Mouse (Mus musculus): ENCODE data around the gene Aimp2.

Aimp2 gene

DNA sequence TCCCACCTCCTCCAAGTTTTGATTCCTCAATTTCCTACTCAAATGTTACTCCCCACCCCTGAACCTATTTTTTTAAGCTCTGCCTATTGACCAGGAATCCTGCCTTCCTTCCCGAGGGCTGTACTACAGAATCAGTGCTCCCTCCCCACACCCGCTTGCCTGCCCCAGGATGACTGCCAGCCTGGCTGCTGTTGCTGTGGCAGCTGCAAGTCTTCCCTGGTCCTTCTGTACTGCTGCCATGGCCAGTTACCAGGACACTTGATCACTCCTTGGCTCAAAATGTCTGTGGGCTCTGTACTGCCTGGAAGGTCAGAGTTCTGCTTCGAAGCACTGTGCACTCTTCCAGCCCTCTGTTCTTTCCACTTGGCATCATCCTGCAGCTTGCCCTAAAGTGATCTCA lies 7.5 kb downstream of the Aimp2 start:
- DNase-seq (ENCODE audit: low spot score): peak; percentile 22

DNA sequence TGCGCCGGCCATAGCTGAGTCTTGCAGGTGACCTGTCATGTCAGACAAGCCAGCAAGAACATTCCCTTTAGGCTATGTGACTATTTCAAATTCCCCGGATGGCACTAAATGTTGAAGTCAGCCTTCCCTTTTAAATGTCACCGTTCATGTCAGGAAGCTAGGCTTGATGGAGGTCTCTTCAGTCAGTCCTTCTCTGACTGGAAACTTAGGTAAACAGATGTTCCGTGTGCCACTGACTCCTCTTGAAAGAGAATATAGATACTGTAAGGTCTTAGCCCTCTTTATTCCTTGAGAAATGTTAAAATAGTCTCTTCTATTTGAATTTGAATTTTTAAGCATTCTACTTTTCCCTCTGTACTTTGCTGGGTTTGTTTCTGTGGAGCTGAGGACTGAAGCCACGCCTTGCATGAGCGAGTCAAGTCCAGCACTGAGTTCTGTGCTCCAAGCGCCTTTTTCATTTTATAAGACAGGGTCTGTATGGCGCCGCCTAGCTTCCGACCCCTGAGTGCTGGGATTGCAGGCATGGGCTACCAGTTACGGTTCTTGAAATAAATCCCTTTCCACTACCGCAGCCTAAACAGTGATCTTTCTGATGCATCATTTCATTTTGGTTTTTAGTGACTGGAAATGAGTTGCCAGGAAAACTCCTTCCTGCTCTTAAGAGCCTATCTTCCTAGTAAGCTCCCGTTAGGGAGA lies 11.9 kb downstream of the Aimp2 start, which contains the start of gene Ankrd61:
Ankrd61 (minus strand) TSS at position 51 of the 696 bp plus-strand sequence.
- DNase-seq (ENCODE audit: low spot score): no peak

DNA sequence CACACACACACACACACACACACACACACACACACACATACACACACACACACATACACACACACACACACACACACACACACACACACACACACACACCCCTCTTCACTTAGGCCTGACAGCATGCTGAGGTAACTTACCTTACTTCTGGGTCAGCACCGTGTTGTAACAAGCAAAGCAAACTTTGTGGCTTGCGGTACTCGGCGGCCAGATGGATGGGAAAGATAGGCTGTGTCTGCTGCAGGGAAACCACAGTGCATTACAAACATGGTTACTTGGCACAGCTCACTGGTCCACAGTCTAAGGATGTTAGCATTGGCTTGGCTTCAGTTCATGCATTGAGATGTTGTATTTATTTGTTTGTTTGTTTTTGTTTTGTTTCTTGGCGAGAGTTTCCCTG lies 16.3 kb downstream of the Aimp2 start:
- peak; percentile 71 for DNase-seq (ENCODE audit: low spot score)

DNA sequence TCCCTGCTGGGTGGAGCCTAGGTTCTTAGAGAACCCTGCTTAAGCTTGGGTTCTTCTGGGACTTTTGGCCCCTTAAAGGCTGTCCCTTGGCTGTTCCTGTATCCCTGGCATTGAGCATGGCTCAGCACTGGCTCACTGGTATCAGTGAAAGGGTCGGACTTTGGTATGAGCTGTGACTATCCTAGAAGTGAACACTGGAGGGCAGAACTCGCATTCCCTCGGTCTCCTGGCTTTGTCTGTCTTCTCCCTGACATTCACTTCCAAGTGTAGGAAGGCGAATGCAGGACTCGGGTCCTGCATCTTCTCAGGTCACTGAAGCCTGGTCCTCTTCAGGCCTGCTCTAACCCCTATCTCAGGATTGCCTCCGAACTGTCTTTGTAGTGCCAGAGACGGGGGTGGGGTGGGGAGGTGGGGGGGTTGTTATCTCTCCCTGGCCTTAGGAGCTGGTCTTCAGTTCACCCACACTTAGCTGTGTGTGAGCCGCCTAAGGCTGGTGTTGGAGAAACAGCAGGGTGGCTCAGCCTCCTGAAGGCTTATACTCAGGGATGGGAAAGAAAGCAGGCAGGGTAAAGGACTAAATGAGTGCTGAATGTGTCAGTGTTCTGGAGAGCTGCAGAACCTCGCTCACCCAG lies 17.3 kb downstream of the Aimp2 start:
- no peak for DNase-seq (ENCODE audit: low spot score)

DNA sequence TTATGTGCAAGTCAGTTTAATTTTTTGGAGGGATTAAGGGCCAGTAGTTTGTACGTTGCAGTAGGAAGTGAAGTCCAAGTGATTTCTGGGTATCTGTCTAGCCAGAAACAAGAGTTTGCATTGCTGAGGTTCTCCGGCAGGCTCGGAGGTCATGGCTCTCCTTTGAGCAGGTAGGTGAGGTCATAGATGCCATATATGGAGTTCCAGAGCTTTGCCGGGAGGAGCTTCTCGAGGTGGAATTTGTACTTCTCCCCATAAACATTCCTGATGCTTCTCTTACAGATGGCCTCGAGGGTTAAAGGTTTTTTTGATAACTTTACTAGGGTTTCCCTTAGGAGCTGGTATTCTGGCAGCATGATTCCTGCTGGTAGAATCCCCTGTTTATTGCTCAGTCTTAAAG lies 18.9 kb downstream of the Aimp2 start:
- DNase-seq (ENCODE audit: low spot score): no peak

DNA sequence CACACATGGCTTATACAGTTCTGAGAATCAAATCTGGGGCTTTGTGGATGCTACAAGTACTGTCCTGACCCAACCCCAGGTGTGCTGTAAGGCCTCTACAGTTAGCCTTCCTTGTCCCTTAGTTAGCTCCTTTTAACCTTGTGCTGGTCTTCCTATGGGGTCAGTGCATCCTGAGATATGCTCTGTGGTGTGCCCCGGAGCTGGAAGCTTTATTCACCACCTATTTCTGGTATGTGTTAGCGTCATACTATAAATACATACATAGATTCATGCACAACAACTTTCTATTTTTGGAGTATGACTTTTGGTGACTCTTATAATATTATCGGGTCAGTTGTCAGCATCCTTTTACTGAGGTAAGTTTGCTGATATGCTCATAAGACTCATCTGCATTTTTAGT lies 24.4 kb downstream of the Aimp2 start:
- no peak for DNase-seq (ENCODE audit: low spot score)

DNA sequence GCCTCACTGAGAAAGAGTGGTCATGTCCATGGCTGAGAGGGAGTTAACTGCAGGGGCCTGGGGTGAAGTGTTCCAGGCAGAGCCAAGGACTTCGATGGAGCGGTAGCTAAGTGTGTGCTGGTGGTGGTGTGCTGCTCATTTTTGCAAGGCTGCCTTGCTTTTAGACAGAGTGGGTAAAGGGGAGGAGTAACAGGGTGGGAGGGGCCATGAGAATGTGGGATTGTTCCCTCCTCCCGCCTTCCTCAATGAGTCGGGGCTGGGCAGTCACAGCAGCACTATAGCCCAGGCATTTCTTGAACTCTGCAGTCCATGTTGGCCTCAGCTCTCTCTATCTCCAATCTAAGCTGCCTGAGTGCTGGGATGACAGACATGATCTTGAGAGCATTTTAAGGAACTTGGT lies 35.1 kb downstream of the Aimp2 start:
- DNase-seq (ENCODE audit: low spot score): no peak

DNA sequence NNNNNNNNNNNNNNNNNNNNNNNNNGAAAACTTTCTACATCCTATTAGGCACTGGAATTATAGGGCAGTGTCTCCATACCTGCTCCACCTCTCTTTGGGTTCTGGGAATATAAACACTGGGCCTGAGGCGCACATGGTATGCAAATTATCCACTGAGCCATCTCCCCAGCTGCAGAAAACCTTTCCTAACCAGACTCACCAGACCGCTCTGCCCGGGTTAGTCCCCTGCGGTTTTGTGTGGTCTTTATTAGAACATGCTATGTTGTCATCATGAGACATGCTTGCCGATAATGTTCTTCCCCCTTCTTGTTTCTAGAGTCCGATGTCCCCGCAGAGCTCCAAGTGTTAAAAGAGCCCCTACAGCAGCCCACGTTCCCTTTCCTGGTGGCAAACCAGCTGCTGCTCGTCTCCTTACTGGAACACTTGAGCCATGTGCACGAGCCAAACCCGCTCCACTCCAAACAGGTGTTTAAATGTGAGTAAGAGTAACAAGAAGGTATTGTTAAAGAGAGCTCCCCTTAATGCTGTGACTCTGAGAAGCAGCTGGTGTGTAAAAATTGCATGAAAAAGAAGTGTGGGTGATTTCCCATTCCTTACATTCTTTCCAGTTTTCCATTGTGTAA lies 38.0 kb downstream of the Aimp2 start:
- DNase-seq (ENCODE audit: low spot score): no peak
